Mouse (Mus musculus) midbrain, embryonic 14.5 days (tissue): ENCODE results near the gene Cdk10. TPM values are rescaled to one million over a fixed set of nuclear protein-coding genes. Genes with fewer than 3 reads are reported as not detected.

Experiments used
- ATAC-seq: fragments of 200-750 bp; cut with Nextera tagmentation; 2 replicates; pipeline ENCODE4 v1.8.0; 2017; ENCODE audit warnings: moderate number of reproducible peaks, moderate library complexity; ENCODE audit not compliant: low FRiP score, low TSS enrichment
- DNase-seq: peaks from one replicate; pipeline ENCODE4 v3.0.0-alpha.2; 2015
- H3K27ac ChIP-seq: fragments of 300-500 bp; sonication (generic); replicated peaks from 2 replicates; pipeline ENCODE4 v1.5.1; 2014; ENCODE audit warnings: mild to moderate bottlenecking, low read depth, low read length, moderate library complexity
- H3K27me3 ChIP-seq: fragments of 300-500 bp; sonication (generic); 2 replicates; pipeline ENCODE4 v1.6.1; 2014; ENCODE audit warnings: low read length, control low read depth, mixed read lengths; ENCODE audit not compliant: control insufficient read depth, insufficient read depth
- H3K36me3 ChIP-seq: fragments of 300-500 bp; sonication (generic); 2 replicates; pipeline ENCODE4 v1.6.1; 2014; ENCODE audit warnings: low read length, control low read depth; ENCODE audit not compliant: control insufficient read depth, insufficient read depth
- H3K4me1 ChIP-seq: fragments of 300-500 bp; sonication (generic); 2 replicates; pipeline ENCODE4 v1.6.1; 2014; ENCODE audit warnings: mild to moderate bottlenecking, antibody characterized with exemption, low read length, control low read depth; ENCODE audit not compliant: control insufficient read depth, insufficient read depth
- H3K4me2 ChIP-seq: fragments of 300-500 bp; sonication (generic); 2 replicates; pipeline ENCODE4 v1.6.1; 2014; ENCODE audit warnings: mild to moderate bottlenecking, low read length, moderate library complexity
- H3K4me3 ChIP-seq: fragments of 300-500 bp; sonication (generic); replicated peaks from 2 replicates; pipeline ENCODE4 v1.5.1; 2014; ENCODE audit warnings: low read depth, low read length
- H3K9ac ChIP-seq: fragments of 300-500 bp; sonication (generic); replicated peaks from 2 replicates; pipeline ENCODE4 v1.6.1; 2014; ENCODE audit warnings: mild to moderate bottlenecking, low read length, moderate library complexity
- H3K9me3 ChIP-seq: fragments of 300-500 bp; sonication (generic); 2 replicates; pipeline ENCODE4 v1.6.1; 2016; ENCODE audit warnings: low read length, control low read depth, mixed read lengths; ENCODE audit not compliant: control insufficient read depth
- WGBS: fragments of 180-500 bp; shearing (Covaris S2); extraction: QIAGEN DNeasy Blood & Tissue Kit; methylation state at CpG from one replicate; pipeline ENCODE4 v1.1.7; 2014; 5-methylcytosine and 5-hydroxymethylcytosine counted together
- polyA plus RNA-seq: library from polyadenylated mRNA; unstranded; fragments of >200 nt; fragmentation: Nextera tagmentation; extraction: Ambion mirVana; gene quantifications from 2 replicates; pipeline ENCODE4 v1.2.1, GENCODE M21; 2014

Cdk10 gene
- polyA plus RNA-seq, 1 experiment from 2014 or later, result 53.9 TPM

- WGBS, result 92% methylated on average over 10 of the region's 10 CpGs
- H3K4me2 ChIP-seq, result no peak overlapping the region
- DNase-seq (no peak), ATAC-seq (no peak)
- H3K9ac ChIP-seq, result no peak overlapping the region
- no peaks in the 10 kb centered on the region for H3K4me1 ChIP-seq
- H3K9me3 ChIP-seq, result no peaks in the 10 kb centered on the region
- no peak overlapping the region for H3K27ac ChIP-seq
- H3K36me3 ChIP-seq, result peaks cover 50% of the 10 kb centered on the region
- H3K27me3 ChIP-seq, result no peaks in the 10 kb centered on the region
- H3K4me3 ChIP-seq, result no peak overlapping the region
Measured at GRCm38 (mm10) chr8:123271147-123271546, 46.5 kb downstream of the Cdk10 start.

- no peak overlapping the region for H3K4me3 ChIP-seq
- no peak overlapping the region for H3K4me2 ChIP-seq
- H3K27ac ChIP-seq, result no peak overlapping the region
- DNase-seq (no peak), ATAC-seq (no peak)
- H3K4me1 ChIP-seq, result no peaks in the 10 kb centered on the region
- no peaks in the 10 kb centered on the region for H3K9me3 ChIP-seq
- H3K9ac ChIP-seq, result no peak overlapping the region
- WGBS, result 78% methylated on average over 4 of the region's 4 CpGs
- H3K27me3 ChIP-seq, result no peaks in the 10 kb centered on the region
- H3K36me3 ChIP-seq, result peaks cover 43% of the 10 kb centered on the region
Measured at GRCm38 (mm10) chr8:123271901-123272300, 47.3 kb downstream of the Cdk10 start.

- no peak for DNase-seq
- H3K27me3 ChIP-seq, result no peaks in the 10 kb centered on the region
- no peaks in the 10 kb centered on the region for H3K4me1 ChIP-seq
- H3K9me3 ChIP-seq, result no peaks in the 10 kb centered on the region
- no peak overlapping the region for H3K27ac ChIP-seq
- 91% methylated on average over 5 of the region's 5 CpGs for WGBS
- no peak overlapping the region for H3K9ac ChIP-seq
- H3K4me2 ChIP-seq, result no peak overlapping the region
- no peak overlapping the region for H3K4me3 ChIP-seq
- ATAC-seq, result no peak
- peaks cover 17% of the 10 kb centered on the region for H3K36me3 ChIP-seq
Measured at GRCm38 (mm10) chr8:123274447-123274846, 49.8 kb downstream of the Cdk10 start.

GRCm38 (mm10) chr8:123275096-123275495, 50.5 kb downstream of the Cdk10 start:
- Histone ChIP-seq H3K27me3 (no peaks in the 10 kb centered on the region), H3K4me2 (no peak overlapping the region), H3K36me3 (peaks cover 11% of the 10 kb centered on the region), H3K9me3 (no peaks in the 10 kb centered on the region), H3K4me1 (no peaks in the 10 kb centered on the region), H3K27ac (no peak overlapping the region), H3K9ac (no peak overlapping the region; the same call in 1 of the 2 replicates), H3K4me3 (no peak overlapping the region)
- ATAC-seq (no peak), DNase-seq (no peak)
- 94% methylated on average over 12 of the region's 12 CpGs for WGBS

- WGBS, result 84% methylated on average over 7 of the region's 7 CpGs
- no peak for ATAC-seq
Measured at GRCm38 (mm10) chr8:123278445-123278844, 53.8 kb downstream of the Cdk10 start.

GRCm38 (mm10) chr8:123279828-123280227, 55.2 kb downstream of the Cdk10 start:
- DNase-seq (no peak), ATAC-seq (no peak)
- Histone ChIP-seq H3K9me3 (no peaks in the 10 kb centered on the region), H3K4me2 (no peak overlapping the region), H3K27ac (no peak overlapping the region), H3K27me3 (no peaks in the 10 kb centered on the region), H3K4me1 (no peaks in the 10 kb centered on the region), H3K9ac (no peak overlapping the region), H3K4me3 (no peak overlapping the region), H3K36me3 (no peaks in the 10 kb centered on the region)
- 95% methylated on average over 4 of the region's 4 CpGs for WGBS

More at GRCm38 (mm10) chr8:123278445-123278844, 53.8 kb downstream of the Cdk10 start:
- Histone ChIP-seq H3K36me3 (no peaks in the 10 kb centered on the region), H3K27me3 (no peaks in the 10 kb centered on the region), H3K9ac (no peak overlapping the region), H3K9me3 (no peaks in the 10 kb centered on the region), H3K4me3 (no peak overlapping the region), H3K4me2 (no peak overlapping the region), H3K4me1 (no peaks in the 10 kb centered on the region), H3K27ac (no peak overlapping the region)
- no peak for DNase-seq

GRCm38 (mm10) chr8:123280302-123281094, 55.9 kb downstream of the Cdk10 start:
- WGBS, result 89% methylated on average over 13 of the region's 13 CpGs

More at GRCm38 (mm10) chr8:123280302-123281094, 55.9 kb downstream of the Cdk10 start:
- no peaks in the 10 kb centered on the region for H3K9me3 ChIP-seq
- no peaks in the 10 kb centered on the region for H3K27me3 ChIP-seq
- ATAC-seq (no peak), DNase-seq (no peak)
- no peaks in the 10 kb centered on the region for H3K36me3 ChIP-seq
- H3K27ac ChIP-seq, result no peak overlapping the region
- H3K9ac ChIP-seq, result no peak overlapping the region
- no peaks in the 10 kb centered on the region for H3K4me1 ChIP-seq
- H3K4me2 ChIP-seq, result no peak overlapping the region
- no peak overlapping the region for H3K4me3 ChIP-seq
